Mouse (Mus musculus): ENCODE results near the gene Acbd4.

Gene Acbd4

GRCm38 (mm10) chr11:103067457-103068001, 34.0 kb upstream of the Acbd4 start:
- Histone ChIP-seq H3K4me3 (replicated peaks; ENCODE audit: low read length) (peak overlapping the region; percentile 17; the same call in 1 of the 2 replicates), H3K36me3 (ENCODE audit: insufficient read depth, low read length) (peaks cover 96% of the 10 kb centered on the region), H3K9me3 (ENCODE audit: low read length) (no peaks in the 10 kb centered on the region), H3K4me1 (replicated peaks; ENCODE audit: low read depth, low read length) (peaks cover 67% of the 10 kb centered on the region), H3K27me3 (ENCODE audit: insufficient read depth, low read length) (no peaks in the 10 kb centered on the region)
- TF ChIP-seq NANOG (IDR thresholded peaks at IDR 0.05; ENCODE audit: borderline replicate concordance, low read length) (no peak), CTCF (conservative IDR thresholded peaks at IDR 0.05; ENCODE audit: low read length) (no peak)

- H3K36me3 ChIP-seq (ENCODE audit: insufficient read depth, low read length): peaks cover 97% of the 10 kb centered on the region
- H3K27me3 ChIP-seq (ENCODE audit: insufficient read depth, low read length): no peaks in the 10 kb centered on the region
- no peak overlapping the region for H3K4me3 ChIP-seq (replicated peaks; ENCODE audit: low read length)
- peaks cover 62% of the 10 kb centered on the region for H3K4me1 ChIP-seq (replicated peaks; ENCODE audit: low read depth, low read length)
- TF ChIP-seq NANOG (IDR thresholded peaks at IDR 0.05; ENCODE audit: borderline replicate concordance, low read length) (no peak), CTCF (conservative IDR thresholded peaks at IDR 0.05; ENCODE audit: low read length) (no peak), POU5F1 (IDR thresholded peaks at IDR 0.05; ENCODE audit: borderline replicate concordance, low read length) (no peak)
- no peaks in the 10 kb centered on the region for H3K9me3 ChIP-seq (ENCODE audit: low read length)
Measured at GRCm38 (mm10) chr11:103068272-103068671, 33.2 kb upstream of the Acbd4 start.

GRCm38 (mm10) chr11:103068884-103069283, 32.6 kb upstream of the Acbd4 start:
- no peak for TF ChIP-seq NANOG (IDR thresholded peaks at IDR 0.05; ENCODE audit: borderline replicate concordance, low read length)
- H3K36me3 ChIP-seq (ENCODE audit: insufficient read depth, low read length): peaks cover 92% of the 10 kb centered on the region
- no peak overlapping the region for H3K4me3 ChIP-seq (replicated peaks; ENCODE audit: low read length)
- H3K4me1 ChIP-seq (replicated peaks; ENCODE audit: low read depth, low read length): peaks cover 59% of the 10 kb centered on the region
- no peaks in the 10 kb centered on the region for H3K9me3 ChIP-seq (ENCODE audit: low read length)
- H3K27me3 ChIP-seq (ENCODE audit: insufficient read depth, low read length): no peaks in the 10 kb centered on the region

GRCm38 (mm10) chr11:103069731-103070130, 31.8 kb upstream of the Acbd4 start:
- Histone ChIP-seq H3K9me3 (ENCODE audit: low read length) (no peaks in the 10 kb centered on the region), H3K36me3 (ENCODE audit: insufficient read depth, low read length) (peaks cover 84% of the 10 kb centered on the region), H3K4me1 (replicated peaks; ENCODE audit: low read depth, low read length) (peaks cover 63% of the 10 kb centered on the region), H3K4me3 (replicated peaks; ENCODE audit: low read length) (no peak overlapping the region), H3K27me3 (ENCODE audit: insufficient read depth, low read length) (no peaks in the 10 kb centered on the region)
- TF ChIP-seq NANOG (IDR thresholded peaks at IDR 0.05; ENCODE audit: borderline replicate concordance, low read length) (no peak), POU5F1 (IDR thresholded peaks at IDR 0.05; ENCODE audit: borderline replicate concordance, low read length) (no peak), CTCF (conservative IDR thresholded peaks at IDR 0.05; ENCODE audit: low read length) (no peak)

DNA sequence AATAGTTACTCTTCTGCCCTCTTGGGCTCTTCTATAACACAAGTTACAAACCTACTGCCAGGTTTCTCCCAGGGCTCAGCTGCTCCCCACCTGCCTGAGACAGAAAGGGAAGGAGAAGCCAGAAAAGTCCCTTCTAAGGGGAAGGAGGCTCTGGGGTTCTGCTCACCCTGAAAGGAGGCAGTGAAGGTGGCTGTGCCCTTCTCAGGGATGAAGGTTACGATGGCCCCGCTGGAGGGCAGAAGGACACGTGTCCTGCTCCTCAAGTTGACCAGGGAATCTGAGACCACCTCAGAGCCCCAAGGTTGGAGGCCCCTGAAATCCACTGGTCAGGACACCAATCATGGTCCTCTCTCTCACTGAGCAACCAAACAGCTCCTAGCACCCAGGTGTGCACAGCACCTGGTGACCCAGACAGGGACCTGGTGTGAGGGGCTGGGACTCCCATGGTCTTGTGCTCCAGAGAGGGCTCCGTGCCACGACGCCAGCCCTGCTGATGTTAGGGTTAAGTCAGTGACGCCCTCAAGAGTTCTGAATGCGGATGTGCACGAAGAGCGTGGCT, 31.1 kb upstream of the Acbd4 start:
- Histone ChIP-seq H3K27me3 (ENCODE audit: insufficient read depth, low read length) (no peaks in the 10 kb centered on the region), H3K9me3 (ENCODE audit: low read length) (no peaks in the 10 kb centered on the region), H3K4me1 (replicated peaks; ENCODE audit: low read depth, low read length) (peaks cover 65% of the 10 kb centered on the region), H3K4me3 (replicated peaks; ENCODE audit: low read length) (no peak overlapping the region), H3K36me3 (ENCODE audit: insufficient read depth, low read length) (peaks cover 79% of the 10 kb centered on the region)
- TF ChIP-seq POU5F1 (IDR thresholded peaks at IDR 0.05; ENCODE audit: borderline replicate concordance, low read length) (no peak), NANOG (IDR thresholded peaks at IDR 0.05; ENCODE audit: borderline replicate concordance, low read length) (no peak), CTCF (conservative IDR thresholded peaks at IDR 0.05; ENCODE audit: low read length) (no peak)

GRCm38 (mm10) chr11:103073671-103074070, 27.8 kb upstream of the Acbd4 start:
- Histone ChIP-seq H3K27me3 (ENCODE audit: insufficient read depth, low read length) (peaks cover under 1% of the 10 kb centered on the region; the same call in 1 of the 2 replicates), H3K4me3 (replicated peaks; ENCODE audit: low read length) (no peak overlapping the region), H3K4me1 (replicated peaks; ENCODE audit: low read depth, low read length) (peaks cover 52% of the 10 kb centered on the region), H3K36me3 (ENCODE audit: insufficient read depth, low read length) (peaks cover 78% of the 10 kb centered on the region), H3K9me3 (ENCODE audit: low read length) (no peaks in the 10 kb centered on the region)
- no peak for TF ChIP-seq POU5F1 (IDR thresholded peaks at IDR 0.05; ENCODE audit: borderline replicate concordance, low read length)
- no peak for TF ChIP-seq CTCF (conservative IDR thresholded peaks at IDR 0.05; ENCODE audit: low read length)
- no peak for TF ChIP-seq NANOG (IDR thresholded peaks at IDR 0.05; ENCODE audit: borderline replicate concordance, low read length)

DNA sequence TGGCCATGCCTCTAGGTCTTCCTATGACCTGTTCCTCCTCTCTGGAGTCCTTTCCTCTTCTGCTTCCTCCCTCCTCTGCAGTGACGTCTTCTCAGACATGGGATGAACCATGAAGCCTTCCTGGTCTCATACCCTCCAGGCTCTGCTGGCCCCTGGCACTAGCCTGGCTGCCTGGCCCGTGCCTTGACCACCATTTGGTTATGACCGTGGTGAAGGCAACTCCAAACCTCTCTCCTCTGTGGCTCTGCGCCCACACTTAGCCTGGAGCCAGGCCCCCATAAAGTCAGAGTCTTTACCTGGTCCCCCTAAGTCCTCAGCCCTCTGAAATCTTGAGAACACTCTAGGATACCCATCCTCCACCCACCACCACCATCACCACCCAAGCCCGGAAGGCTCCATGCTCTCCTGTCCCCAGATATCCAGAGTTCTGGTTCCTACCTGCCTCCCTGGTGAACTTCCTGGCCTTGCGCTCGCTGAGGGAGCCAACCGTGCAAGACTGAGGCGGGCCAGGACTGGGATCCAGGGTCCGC, 27.3 kb upstream of the Acbd4 start:
- Histone ChIP-seq H3K9me3 (ENCODE audit: low read length) (no peaks in the 10 kb centered on the region), H3K4me3 (replicated peaks; ENCODE audit: low read length) (peak overlapping the region; percentile 49; the same call in 1 of the 2 replicates), H3K36me3 (ENCODE audit: insufficient read depth, low read length) (peaks cover 78% of the 10 kb centered on the region), H3K27me3 (ENCODE audit: insufficient read depth, low read length) (peaks cover 6% of the 10 kb centered on the region), H3K4me1 (replicated peaks; ENCODE audit: low read depth, low read length) (peaks cover 48% of the 10 kb centered on the region)
- TF ChIP-seq POU5F1 (IDR thresholded peaks at IDR 0.05; ENCODE audit: borderline replicate concordance, low read length) (no peak), NANOG (IDR thresholded peaks at IDR 0.05; ENCODE audit: borderline replicate concordance, low read length) (no peak), CTCF (conservative IDR thresholded peaks at IDR 0.05; ENCODE audit: low read length) (no peak)

- Histone ChIP-seq H3K4me3 (replicated peaks; ENCODE audit: low read length) (peak overlapping the region; percentile 49; the same call in 1 of the 2 replicates), H3K36me3 (ENCODE audit: insufficient read depth, low read length) (peaks cover 73% of the 10 kb centered on the region)
Measured at GRCm38 (mm10) chr11:103074796-103075323, 26.6 kb upstream of the Acbd4 start.

More at GRCm38 (mm10) chr11:103074796-103075323, 26.6 kb upstream of the Acbd4 start:
- Histone ChIP-seq H3K4me1 (replicated peaks; ENCODE audit: low read depth, low read length) (peaks cover 49% of the 10 kb centered on the region), H3K27me3 (ENCODE audit: insufficient read depth, low read length) (peaks cover 11% of the 10 kb centered on the region), H3K9me3 (ENCODE audit: low read length) (no peaks in the 10 kb centered on the region)
- TF ChIP-seq POU5F1 (IDR thresholded peaks at IDR 0.05; ENCODE audit: borderline replicate concordance, low read length) (no peak), NANOG (IDR thresholded peaks at IDR 0.05; ENCODE audit: borderline replicate concordance, low read length) (no peak), CTCF (conservative IDR thresholded peaks at IDR 0.05; ENCODE audit: low read length) (no peak)

Measured in E14TG2a.4 (cell line).